Mouse (Mus musculus) fat pad, adult 2 months (tissue): ENCODE data around the gene Nomo1.

Source experiments
- DNase-seq: peaks from one replicate; pipeline ENCODE4 v3.0.0-alpha.2; 2011; ENCODE audit warnings: low read depth, low spot score; ENCODE audit errors: extremely low read depth

The Nomo1 gene

DNA sequence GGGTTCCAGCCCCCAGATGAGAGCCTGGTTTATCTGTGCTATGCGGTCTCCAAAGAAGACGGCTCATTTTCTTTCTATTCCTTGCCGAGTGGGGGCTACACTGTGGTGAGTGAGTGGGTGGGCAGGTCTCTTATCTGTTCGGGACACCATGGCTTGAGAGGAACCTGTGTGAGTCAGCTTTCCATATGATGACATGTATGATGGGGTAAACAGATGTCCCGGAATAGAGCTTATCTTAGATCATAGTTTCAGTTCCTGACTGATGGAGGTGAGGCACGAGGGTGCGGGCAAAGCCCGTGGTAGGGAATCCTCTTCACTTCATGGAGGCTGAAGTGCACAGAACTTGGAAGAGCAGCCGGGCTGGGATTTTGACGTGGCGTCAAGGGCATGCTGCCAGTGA, 12.4 kb downstream of the Nomo1 start:
- no peak for DNase-seq

GRCm38 (mm10) chr7:46047873-46048562, 14.5 kb downstream of the Nomo1 start:
- DNase-seq, result no peak

DNA sequence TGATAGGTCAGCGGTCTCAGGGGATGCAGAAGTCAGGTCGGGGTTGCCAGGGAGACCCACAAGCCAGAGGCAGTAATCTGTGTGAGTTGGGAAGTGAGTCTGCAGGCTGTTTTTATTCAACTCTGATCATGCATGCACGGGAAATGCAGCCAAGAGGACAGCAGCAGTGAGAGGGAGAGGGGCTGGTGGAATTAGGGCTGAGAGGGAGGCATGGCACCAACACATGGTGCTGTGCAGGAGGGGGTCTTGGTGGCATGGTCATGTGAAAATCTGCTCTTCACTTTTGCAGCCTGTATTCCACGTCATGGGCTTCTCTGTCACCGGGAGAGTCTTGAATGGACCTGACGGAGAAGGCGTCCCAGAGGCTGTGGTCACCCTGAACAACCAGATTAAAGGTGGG, 16.5 kb downstream of the Nomo1 start:
- DNase-seq, result no peak

DNA sequence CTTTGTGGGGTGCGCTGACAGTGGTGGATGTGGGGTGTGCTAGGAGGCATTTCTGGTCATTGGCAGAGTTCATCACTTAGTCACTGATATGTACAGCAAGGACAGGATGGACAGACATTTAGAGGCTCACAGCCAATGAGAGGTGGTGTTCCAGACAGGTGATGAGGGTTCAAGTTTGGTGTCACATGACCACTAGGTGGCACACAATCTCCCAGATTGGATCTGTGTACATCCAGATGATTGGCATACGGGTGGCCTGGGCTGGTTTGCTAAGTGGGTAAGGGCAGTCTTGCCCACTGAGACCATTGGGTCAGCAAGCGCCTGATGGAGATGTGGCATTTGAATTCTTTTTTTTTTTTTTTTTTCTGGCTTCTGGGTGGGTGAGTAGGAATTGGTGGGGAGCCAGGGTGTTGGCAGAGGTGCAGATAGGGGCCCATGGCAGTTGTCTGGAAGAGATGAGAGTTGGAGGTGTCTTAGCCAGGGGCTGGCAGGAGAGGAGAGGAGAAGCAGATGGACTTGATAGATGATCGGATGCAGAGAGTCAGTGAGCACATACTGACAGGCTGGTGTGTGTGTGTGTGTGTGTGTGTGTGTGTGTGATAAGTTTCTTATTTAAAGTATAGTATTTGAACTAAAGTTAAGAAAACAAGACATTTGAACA, 18.8 kb downstream of the Nomo1 start:
- DNase-seq, result no peak

GRCm38 (mm10) chr7:46053566-46053965, 20.1 kb downstream of the Nomo1 start:
- DNase-seq, result no peak

DNA sequence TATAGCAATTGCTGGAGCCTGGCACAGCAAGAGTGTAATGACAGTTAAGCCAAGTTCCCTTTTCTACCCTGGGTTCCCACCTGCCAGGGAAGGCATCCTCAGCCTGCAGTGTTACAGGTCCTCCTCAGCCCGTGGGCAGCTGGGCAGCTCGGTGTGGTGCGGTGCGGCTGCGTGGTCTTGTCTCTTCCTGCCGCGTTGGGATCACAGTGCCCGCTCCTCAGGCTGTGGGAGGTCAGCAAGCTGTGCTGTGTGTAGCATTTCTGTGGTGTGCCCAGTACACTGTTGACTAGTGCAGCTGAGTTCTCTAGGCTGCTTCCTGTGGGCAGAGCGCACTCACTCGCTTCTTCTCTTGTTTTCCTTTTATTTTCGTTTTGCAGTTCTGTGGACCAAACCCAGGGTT, 25.4 kb downstream of the Nomo1 start:
- no peak for DNase-seq

- DNase-seq, result no peak
These were observed 27.2 kb downstream of the Nomo1 start for GRCm38 (mm10) chr7:46060688-46061087.

GRCm38 (mm10) chr7:46061614-46062013, 28.1 kb downstream of the Nomo1 start:
- no peak for DNase-seq

DNA sequence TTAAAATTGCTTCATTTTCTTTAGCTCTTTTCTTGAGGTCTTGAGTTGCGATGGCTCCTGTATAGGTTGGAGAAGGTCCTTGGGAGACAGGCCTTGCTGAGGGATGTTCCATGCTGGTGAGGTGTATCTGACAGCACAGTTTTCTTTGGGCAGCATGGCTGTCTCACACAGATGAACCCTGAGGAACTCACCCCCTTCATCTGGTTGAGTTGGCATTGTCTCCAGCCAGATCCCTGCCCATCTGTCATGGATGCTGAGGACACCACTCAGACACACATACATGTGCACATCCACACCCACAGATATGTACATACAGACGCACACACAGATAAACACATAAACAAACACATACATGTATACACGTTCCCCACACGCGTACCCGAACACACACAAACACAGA, 29.8 kb downstream of the Nomo1 start:
- no peak for DNase-seq

GRCm38 (mm10) chr7:46068831-46069230, 35.3 kb downstream of the Nomo1 start:
- no peak for DNase-seq

DNA sequence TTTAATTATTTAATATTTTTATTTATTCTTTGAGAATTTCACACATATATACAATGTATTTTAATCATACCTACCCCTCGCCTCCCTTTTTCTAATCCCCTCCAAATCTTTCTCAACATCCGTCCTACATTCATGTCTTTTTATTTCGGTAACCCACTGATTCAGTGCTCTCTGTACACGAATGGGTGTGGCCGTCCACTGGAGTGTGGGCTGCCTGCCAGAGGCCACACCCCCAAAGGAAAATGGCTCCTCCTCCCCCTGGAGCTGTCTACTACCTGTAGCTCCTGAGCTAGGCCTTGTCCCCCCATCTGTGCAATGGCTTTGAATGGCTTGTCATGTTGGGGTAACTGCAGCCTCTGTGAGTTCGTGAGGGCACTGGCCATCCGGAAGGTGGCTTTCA, 43.3 kb downstream of the Nomo1 start:
- DNase-seq, result no peak

DNA sequence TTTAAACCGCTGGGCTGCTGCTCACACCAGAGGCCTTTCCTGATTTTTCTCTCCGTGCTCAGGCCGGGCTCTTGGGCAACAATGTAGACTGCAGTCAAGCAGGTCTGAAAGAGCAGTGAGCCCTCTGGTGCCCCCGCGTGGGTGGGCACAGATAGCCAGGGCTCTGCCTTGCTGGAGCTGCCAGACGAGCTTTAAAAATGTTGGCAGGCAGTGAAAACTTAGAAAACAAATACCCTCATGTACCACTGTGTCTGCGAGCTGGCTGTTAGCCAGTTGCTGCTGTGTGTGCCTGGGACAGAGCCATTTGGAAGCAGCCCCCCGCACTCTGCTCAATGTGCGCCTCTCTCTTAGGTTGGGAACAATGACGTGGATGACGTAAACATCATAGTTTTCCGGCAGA, 44.2 kb downstream of the Nomo1 start:
- no peak for DNase-seq

DNA sequence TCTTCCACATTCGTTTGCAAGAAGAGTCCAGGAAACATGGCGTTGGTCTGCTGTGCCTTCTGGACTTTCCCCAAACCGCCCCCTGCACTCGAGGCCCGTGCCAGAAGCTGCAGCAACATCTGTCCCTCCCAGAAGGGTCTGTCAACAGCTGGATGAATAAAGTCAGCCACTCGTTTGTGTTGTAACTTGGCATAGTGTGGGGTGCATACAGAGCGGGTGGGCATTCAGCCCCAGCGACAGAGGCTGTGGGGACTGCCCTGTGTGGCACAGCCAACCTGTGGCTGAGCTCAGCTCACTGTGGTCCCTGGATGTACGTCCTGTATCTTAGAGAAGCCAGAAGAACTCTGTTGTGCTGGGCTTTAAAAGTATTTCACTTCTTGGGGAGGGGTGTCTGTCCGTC, 50.5 kb downstream of the Nomo1 start:
- DNase-seq, result no peak

DNA sequence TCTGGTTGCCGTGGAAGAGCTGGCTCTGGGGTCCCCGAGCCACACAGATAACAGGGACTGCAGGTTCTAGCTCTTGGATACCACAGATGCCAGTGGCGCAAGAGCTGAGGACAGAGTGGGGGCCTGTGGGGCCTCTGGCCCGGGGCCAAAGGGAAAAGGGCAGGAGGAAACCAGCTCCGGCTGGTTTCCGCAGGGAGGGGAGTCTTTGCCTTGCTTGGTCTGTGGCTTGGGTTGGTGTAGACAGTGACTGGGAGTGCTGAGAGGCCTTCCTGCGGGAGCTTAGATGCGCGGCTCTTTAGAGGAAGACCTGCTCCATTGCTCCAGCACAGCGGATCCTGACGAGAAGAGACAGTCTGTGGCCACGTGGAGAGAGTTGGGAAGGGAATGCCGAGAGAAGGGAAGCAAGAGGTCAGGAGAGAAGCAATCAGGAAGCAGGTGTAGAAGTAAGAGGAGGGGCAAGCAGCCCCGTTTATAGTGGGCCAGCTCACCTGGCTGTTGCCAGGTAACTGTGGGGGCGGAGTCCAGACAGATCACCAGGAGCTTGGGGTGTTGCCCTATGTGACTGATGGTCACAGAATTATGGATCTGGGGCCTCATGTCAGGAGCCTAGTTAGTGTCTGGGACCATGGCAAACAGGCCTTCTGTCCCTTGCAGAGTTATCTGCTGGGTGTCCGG, 51.5 kb downstream of the Nomo1 start:
- DNase-seq, result no peak

- no peak for DNase-seq
These were observed 52.9 kb downstream of the Nomo1 start for GRCm38 (mm10) chr7:46086378-46086777.

- no peak for DNase-seq
These were observed 54.7 kb downstream of the Nomo1 start for GRCm38 (mm10) chr7:46088241-46088640.

GRCm38 (mm10) chr7:46092803-46093202, 59.3 kb downstream of the Nomo1 start:
- no peak for DNase-seq

DNA sequence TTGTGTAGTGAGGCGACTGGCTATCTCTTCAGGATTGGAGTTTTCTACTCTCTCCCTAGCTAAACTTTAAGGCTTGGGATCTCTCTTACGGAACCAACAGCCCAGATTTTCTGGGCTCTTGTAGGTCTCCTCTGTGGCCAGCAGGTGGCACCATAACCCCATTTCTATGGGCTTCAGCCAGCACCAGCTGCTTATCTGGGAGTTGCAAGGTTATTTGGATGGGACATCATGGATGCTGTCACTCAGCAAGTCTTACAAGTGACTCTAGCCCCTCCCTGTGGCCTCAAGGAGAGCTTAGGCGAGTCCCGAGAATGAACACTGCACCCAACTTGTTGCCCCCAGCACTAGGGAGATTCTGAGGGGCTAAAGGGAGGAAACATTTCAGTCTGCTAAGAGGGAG, 62.6 kb downstream of the Nomo1 start:
- DNase-seq, result no peak

DNA sequence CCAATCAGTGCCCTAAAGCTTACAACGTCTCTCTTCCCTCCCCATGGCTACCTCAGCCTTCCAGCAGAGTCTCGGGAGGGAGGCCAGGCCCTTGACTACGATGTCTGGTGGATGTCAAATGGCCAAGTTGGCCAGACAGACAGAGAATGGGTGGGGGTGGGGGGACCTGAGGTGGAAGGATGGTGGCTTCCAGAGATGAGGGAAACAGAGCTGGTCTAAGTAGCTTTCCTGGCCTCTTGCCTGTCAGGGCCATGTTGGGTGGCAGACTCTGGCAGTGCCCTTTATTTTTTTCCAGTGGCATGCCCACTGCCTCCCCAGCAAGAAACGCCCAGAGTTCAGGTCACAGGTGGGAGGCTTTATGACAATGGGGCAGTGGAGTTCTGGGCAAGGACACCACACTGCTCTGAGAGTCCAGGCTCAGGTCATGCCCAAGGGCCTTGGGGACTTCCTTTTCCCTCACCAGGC, 63.9 kb downstream of the Nomo1 start:
- no peak for DNase-seq

DNA sequence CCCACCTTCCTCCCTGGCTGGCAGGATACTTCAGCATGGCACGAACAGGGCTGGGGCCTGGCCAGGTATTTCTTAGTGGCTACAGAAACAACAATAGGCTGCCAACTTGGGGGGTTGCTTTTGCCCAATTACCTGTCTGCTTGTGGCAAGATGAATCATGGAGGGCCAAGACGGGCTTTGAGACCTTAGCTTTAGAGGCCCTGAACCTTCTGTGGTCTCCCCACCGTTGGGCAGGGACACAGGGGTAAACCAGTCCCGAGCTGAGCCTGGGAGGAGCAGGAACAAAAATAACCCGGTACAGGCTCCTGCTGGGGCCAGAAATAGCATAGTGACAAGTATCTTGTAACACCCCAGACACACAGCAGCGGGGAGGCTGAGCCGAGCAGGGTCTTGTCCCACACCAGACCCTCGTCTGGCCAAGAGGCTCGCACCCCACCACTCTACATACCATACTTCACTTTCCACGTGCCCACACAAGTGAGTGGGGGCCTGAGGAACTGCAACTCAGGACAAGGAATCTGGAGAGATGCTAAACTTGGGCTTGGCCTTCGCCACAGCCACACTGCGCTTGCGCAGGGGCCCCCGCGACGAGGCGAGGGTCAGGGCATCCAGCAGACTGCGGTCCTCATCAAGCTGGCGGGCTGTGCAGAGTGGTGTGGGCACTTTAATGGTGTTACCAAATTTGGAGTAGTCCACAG, 64.9 kb downstream of the Nomo1 start:
- no peak for DNase-seq

DNA sequence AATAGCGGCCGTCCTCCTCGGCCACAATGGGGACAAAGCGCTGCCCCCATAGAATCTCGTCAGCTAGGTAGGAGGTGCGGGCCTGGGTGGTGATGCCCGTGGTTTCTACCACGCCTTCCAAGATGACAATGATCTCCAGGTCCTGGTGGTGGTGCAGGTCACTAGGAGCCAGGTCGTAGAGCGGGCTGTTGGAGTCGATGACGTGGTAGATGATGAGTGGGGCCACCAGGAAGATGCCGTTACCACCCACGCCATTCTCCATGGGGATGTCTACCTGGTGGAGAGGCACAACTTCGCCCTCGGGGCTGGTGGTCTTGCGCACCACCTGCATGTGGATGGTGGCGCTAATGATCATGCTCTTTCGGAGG, 65.4 kb downstream of the Nomo1 start:
- DNase-seq, result no peak

DNA sequence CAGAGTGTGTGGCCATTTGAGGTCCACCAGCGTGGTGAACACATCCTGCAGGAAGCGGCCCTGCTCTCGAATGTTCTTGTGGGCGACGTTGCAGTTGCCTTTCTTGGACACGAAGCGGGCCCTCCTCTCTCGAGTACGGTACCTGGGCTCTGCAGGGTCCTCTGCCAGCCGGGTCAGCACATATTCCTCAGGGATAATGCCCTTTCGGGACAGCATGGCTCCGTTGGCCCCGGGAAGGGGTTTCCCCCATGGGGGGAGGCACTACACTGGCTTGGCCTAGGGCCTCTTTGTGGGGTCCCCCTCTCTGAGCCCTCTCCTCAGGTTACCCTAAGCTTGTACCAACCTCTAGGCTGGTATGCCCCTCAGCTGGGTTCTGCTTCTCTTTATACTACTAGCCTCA, 66.2 kb downstream of the Nomo1 start:
- no peak for DNase-seq
